Mouse (Mus musculus) liver, embryonic 16.5 days (tissue): ENCODE results near the gene Metrnl. TPM values are rescaled to one million over a fixed set of nuclear protein-coding genes. Genes with fewer than 3 reads are reported as not detected.

ENCODE experiments used
- ATAC-seq: fragments of 200-750 bp; cut with Nextera tagmentation; 2 replicates; pipeline ENCODE4 v1.8.0; 2017; ENCODE audit warnings: low read depth, mild to moderate bottlenecking, moderate number of reproducible peaks, moderate library complexity
- H3K27ac ChIP-seq: fragments of 300-500 bp; sonication (generic); 2 replicates; pipeline ENCODE4 v1.5.1; 2014; ENCODE audit warnings: mild to moderate bottlenecking, low read length
- H3K27me3 ChIP-seq: fragments of 300-500 bp; sonication (generic); 2 replicates; pipeline ENCODE4 v1.6.1; 2014; ENCODE audit warnings: low read depth, low read length, mixed read lengths; ENCODE audit not compliant: control insufficient read depth, insufficient read depth
- H3K36me3 ChIP-seq: fragments of 300-500 bp; sonication (generic); 2 replicates; pipeline ENCODE4 v1.6.1; 2014; ENCODE audit warnings: mild to moderate bottlenecking; ENCODE audit not compliant: control insufficient read depth, insufficient read depth
- H3K4me1 ChIP-seq: fragments of 300-500 bp; sonication (generic); 2 replicates; pipeline ENCODE4 v1.6.1; 2014; ENCODE audit warnings: low read depth, low read length, mixed read lengths; ENCODE audit not compliant: control insufficient read depth
- H3K4me2 ChIP-seq: fragments of 300-500 bp; sonication (generic); 2 replicates; pipeline ENCODE4 v1.6.1; 2014; ENCODE audit warnings: low read depth, low read length, mixed read lengths
- H3K4me3 ChIP-seq: fragments of 300-500 bp; sonication (generic); 2 replicates; pipeline ENCODE4 v1.5.1; 2014; ENCODE audit warnings: low read depth, mild to moderate bottlenecking, low read length
- H3K9ac ChIP-seq: fragments of 300-500 bp; sonication (generic); 2 replicates; pipeline ENCODE4 v1.6.1; 2014; ENCODE audit warnings: low read depth, low read length
- H3K9me3 ChIP-seq: fragments of 300-500 bp; sonication (generic); replicated peaks from 2 replicates; pipeline ENCODE4 v1.6.1; 2016; ENCODE audit warnings: low read length; ENCODE audit not compliant: control insufficient read depth
- WGBS: fragments of 180-500 bp; shearing (Covaris S2); extraction: QIAGEN DNeasy Blood & Tissue Kit; methylation state at CpG from one replicate; pipeline ENCODE4 v1.1.7; 2014; ENCODE audit not compliant: insufficient replicate concordance; 5-methylcytosine and 5-hydroxymethylcytosine counted together
- polyA plus RNA-seq: library from polyadenylated mRNA; unstranded; fragments of >200 nt; fragmentation: Nextera tagmentation; extraction: Ambion mirVana; gene quantifications from 2 replicates; pipeline ENCODE4 v1.2.1, GENCODE M21; 2015

Gene Metrnl
- polyA plus RNA-seq, 1 experiment from 2014 or later: 4.2 TPM

DNA sequence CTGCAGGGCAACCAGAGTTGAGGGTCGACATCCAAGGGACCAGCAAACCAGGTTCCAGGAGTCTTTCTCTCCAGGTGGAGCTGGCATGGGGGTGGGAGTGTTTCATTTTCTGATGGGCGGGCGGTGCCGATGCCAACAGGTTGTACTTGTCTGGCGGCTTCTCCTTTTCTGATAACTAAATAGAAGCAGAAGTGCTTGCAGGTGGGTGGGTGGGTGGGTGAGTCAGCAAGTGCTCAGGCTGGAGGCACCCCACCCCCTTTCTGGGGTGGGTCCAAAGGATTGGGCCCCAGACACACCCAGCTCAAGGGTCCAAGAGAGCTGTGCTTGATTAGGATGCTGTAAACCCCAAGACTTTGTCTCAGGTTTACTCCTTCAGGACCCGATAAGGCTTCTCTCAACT is 11.6 kb downstream of the Metrnl start:
- Histone ChIP-seq H3K9ac (no peak overlapping the region), H3K4me2 (no peak overlapping the region), H3K4me1 (no peaks in the 10 kb centered on the region), H3K27ac (no peak overlapping the region), H3K4me3 (no peak overlapping the region), H3K36me3 (no peaks in the 10 kb centered on the region), H3K9me3 (no peaks in the 10 kb centered on the region), H3K27me3 (no peaks in the 10 kb centered on the region)
- ATAC-seq: no peak
- 62% methylated on average over 6 of the region's 6 CpGs for WGBS

DNA sequence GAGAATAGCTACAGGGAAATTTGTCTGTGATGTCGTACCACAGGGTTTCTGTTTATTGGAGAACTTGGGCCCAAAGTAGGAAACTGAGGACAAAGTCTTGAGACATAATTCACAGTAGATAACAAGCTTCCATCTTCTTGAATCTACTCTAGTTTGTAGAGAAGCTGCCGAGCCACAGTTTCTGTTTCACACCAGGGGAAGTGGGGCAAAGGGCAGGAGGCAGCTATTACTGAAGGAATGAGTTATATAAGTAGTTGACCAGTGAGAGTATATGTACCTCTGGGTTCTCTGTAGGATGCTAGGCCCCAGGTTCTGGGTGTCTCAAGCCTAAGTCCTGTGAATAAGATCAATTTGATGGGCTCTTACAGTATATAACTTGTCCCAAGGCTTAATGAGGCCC is 12.2 kb downstream of the Metrnl start:
- Histone ChIP-seq H3K27ac (no peak overlapping the region), H3K9ac (no peak overlapping the region), H3K9me3 (no peaks in the 10 kb centered on the region), H3K36me3 (no peaks in the 10 kb centered on the region), H3K27me3 (no peaks in the 10 kb centered on the region), H3K4me2 (no peak overlapping the region), H3K4me1 (no peaks in the 10 kb centered on the region), H3K4me3 (no peak overlapping the region)
- 38% methylated on average over 2 of the region's 2 CpGs for WGBS
- no peak for ATAC-seq

DNA sequence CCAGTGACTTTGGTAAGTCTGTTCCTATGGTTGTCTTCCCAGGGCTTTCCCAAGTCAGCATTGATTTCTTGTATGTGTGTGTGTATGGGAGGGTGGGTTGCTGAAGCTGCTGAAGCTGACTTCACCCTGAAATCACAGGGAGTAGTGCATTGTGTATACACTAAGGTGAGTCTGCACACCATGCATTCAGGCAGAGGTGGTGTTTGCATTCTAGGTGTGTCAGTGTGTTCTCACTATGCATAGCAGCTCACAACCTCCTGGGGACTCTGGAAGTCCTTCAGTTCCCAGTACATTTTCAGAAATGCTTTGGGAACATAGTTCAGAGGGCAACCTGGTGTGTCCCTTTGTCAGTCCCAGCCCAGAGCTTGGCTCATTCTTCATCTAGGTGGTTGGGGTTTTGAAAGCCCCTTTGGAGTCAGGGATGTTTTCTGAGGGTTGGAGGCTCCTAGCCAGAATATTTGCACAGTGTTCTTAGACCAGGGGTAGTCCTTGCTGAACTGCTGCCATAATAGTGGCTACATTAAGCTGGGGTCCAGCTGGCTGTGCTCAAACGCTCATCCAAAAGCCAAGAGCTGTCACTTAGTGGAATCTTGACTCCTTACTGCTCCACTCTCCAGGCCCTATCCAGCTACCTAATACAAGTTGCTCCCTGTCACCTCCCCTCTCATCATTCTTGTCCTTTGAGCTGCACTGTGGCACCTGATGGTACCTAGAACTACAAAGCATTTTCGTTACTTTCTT is 13.6 kb downstream of the Metrnl start:
- Histone ChIP-seq H3K27ac (no peak overlapping the region), H3K4me2 (no peak overlapping the region), H3K36me3 (no peaks in the 10 kb centered on the region), H3K9ac (no peak overlapping the region), H3K4me3 (no peak overlapping the region), H3K4me1 (no peaks in the 10 kb centered on the region), H3K9me3 (no peaks in the 10 kb centered on the region), H3K27me3 (no peaks in the 10 kb centered on the region)
- ATAC-seq: no peak
- WGBS: 41% methylated on average over 2 of the region's 2 CpGs

DNA sequence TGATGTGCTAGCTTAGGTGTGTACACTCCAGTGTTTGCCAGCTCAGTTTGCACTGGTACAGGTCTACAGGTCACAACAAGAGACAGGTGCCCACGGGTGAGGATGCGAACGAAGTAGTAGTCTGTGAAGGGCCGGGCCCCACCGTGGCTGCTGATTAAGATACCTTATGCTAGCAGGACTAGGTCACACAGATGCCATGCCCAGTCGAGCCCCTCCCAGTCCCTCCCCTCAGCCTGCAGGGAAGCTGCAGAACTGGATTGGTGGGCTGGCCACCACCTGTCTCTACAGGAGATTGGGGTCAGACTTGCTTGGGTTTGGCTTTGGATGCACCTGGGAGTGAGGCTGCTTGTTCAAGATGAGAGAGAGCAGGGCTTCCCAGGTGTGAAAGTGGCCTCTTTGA is 16.4 kb downstream of the Metrnl start:
- H3K4me2 ChIP-seq: no peak overlapping the region
- no peak for ATAC-seq
- no peak overlapping the region for H3K9ac ChIP-seq
- H3K27ac ChIP-seq: no peak overlapping the region
- no peaks in the 10 kb centered on the region for H3K9me3 ChIP-seq
- H3K4me3 ChIP-seq: no peak overlapping the region
- H3K27me3 ChIP-seq: no peaks in the 10 kb centered on the region
- no peaks in the 10 kb centered on the region for H3K4me1 ChIP-seq
- 44% methylated on average over 6 of the region's 6 CpGs for WGBS
- H3K36me3 ChIP-seq: no peaks in the 10 kb centered on the region

DNA sequence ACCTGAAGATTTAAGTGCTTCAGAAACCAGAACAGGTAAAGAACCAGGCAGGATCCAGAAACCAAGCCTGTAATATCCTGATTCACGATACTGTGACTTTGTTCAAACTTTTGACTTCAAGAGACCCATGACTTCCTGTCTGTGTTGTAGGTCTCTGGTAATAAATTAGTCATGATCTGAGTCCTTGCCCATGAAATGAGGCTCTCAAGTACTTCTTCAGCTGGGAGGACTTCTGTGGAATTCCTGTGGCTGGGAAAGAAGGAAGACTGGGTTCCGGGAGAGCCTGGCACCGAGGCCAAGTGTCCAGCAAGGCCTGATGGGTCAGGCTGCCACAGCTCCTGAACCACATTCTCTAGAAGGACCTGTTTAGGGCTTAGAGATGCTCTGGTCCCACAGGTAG is 19.4 kb downstream of the Metrnl start:
- no peak overlapping the region for H3K9ac ChIP-seq
- H3K27me3 ChIP-seq: no peaks in the 10 kb centered on the region
- H3K4me3 ChIP-seq: no peak overlapping the region
- H3K4me1 ChIP-seq: no peaks in the 10 kb centered on the region
- WGBS: 63% methylated on average over 3 of the region's 3 CpGs
- no peak overlapping the region for H3K4me2 ChIP-seq
- H3K9me3 ChIP-seq: no peaks in the 10 kb centered on the region
- no peaks in the 10 kb centered on the region for H3K36me3 ChIP-seq
- no peak for ATAC-seq
- no peak overlapping the region for H3K27ac ChIP-seq

DNA sequence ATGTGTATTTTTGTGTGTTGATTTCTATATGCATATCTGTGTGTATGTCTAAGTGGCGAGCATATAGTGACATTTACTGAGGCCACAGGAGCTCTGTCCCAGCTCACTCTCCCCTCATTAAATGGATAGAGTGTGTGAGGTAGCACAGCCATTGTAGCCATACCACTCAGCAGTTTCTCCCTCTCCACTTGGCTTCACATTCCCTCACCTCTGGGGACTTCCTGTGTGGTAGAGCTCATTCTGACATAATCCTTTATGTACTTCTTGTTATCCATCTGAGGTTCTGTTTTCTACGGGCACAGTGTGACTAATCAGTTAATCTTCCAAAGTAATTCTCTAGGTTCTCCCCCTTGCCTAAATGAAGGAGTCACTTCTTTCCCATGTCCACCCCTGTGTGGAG is 21.1 kb downstream of the Metrnl start:
- no peak for ATAC-seq
- Histone ChIP-seq H3K27me3 (no peaks in the 10 kb centered on the region), H3K4me1 (no peaks in the 10 kb centered on the region), H3K36me3 (no peaks in the 10 kb centered on the region), H3K4me2 (no peak overlapping the region), H3K9me3 (no peaks in the 10 kb centered on the region), H3K4me3 (no peak overlapping the region), H3K27ac (no peak overlapping the region), H3K9ac (no peak overlapping the region)
- WGBS: 40% methylated on average over 2 of the region's 2 CpGs

DNA sequence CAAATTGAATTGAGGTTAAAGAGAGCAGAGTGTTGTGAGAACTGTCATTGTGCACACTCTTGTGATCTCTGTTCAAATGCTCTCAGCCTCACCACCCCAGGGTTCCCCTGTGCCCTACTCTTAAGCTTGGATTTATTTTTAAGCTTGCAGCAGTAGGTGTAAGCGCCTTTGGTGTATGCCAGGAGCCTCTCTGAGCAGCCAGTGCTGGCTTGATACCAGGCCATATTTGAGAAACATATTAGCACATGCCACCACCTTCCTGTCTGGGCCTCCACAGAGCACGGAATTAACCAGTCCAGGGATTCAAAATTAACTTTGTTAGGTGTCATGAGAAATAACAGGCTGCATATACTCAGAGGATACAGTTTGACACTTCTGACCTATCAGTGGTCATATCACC is 25.3 kb downstream of the Metrnl start:
- Histone ChIP-seq H3K9me3 (no peaks in the 10 kb centered on the region), H3K36me3 (no peaks in the 10 kb centered on the region), H3K27ac (no peak overlapping the region), H3K9ac (no peak overlapping the region), H3K4me3 (no peak overlapping the region), H3K4me1 (no peaks in the 10 kb centered on the region), H3K4me2 (no peak overlapping the region), H3K27me3 (no peaks in the 10 kb centered on the region)
- WGBS: 25% methylated on average over 2 of the region's 2 CpGs
- ATAC-seq: no peak

DNA sequence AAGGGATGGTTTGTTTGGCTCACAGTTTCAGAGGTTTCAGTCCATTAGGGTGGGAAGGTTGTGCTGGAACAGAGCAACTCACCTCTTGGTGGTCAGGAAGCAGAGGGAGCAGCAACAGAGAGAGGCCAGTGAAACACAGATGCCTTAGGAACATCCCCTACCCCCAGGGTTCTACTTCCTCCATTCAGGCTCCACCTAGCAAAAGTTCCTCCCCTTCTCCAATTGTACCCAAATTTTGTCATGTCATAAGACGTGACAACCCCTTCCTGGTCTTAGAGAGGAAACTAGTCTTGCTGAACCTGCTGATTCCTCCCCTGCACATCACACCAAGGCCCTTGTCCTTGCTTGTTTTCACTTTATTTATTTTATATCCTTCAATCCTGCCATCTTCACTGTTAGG is 32.8 kb downstream of the Metrnl start:
- ATAC-seq: no peak
- no peaks in the 10 kb centered on the region for H3K9me3 ChIP-seq
- no peaks in the 10 kb centered on the region for H3K4me1 ChIP-seq
- 21% methylated on average over 1 of the region's 1 CpGs for WGBS
- H3K27ac ChIP-seq: no peak overlapping the region
- no peak overlapping the region for H3K4me2 ChIP-seq
- H3K9ac ChIP-seq: no peak overlapping the region
- no peaks in the 10 kb centered on the region for H3K27me3 ChIP-seq
- H3K36me3 ChIP-seq: no peaks in the 10 kb centered on the region
- H3K4me3 ChIP-seq: no peak overlapping the region

DNA sequence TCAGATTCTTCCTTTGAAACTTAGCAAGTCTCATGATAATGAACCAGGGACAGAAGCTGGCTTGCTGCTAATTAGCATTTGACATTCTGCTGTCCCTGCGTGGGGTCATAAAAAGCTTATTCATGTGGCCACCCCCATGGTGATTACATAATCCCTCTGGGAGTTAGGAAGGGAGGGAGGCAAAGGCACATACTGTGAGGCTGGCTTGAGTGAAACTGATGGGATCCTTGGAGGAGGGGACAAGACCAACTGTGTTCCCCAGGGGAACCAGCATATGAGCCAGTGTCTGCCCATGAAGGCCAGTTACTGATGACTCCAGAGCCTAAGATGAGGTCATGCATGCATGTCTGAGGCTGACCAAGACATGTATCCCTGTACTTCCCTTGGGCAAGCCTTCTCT is 33.5 kb downstream of the Metrnl start:
- Histone ChIP-seq H3K36me3 (no peaks in the 10 kb centered on the region), H3K4me1 (no peaks in the 10 kb centered on the region), H3K27me3 (no peaks in the 10 kb centered on the region), H3K9me3 (no peaks in the 10 kb centered on the region), H3K27ac (no peak overlapping the region), H3K4me3 (no peak overlapping the region), H3K4me2 (no peak overlapping the region), H3K9ac (no peak overlapping the region)
- WGBS: 21% methylated on average over 1 of the region's 1 CpGs
- no peak for ATAC-seq
